Mouse (Mus musculus) embryo, embryonic 10 days (tissue): Measurements from ENCODE around the gene Gm26920.

Source experiments
- DNase-seq: peaks from one replicate; pipeline ENCODE4 v3.0.0-alpha.2; 2015; ENCODE audit warnings: low spot score

The Gm26920 gene

GRCm38 (mm10) chr7:30053591-30053990 lies 36.6 kb downstream of the Gm26920 start:
- peak; percentile 47 for DNase-seq

GRCm38 (mm10) chr7:30050882-30051548 lies 39.2 kb downstream of the Gm26920 start, which contains the start of gene Zfp14:
Gene Zfp14 (minus strand): TSS chr7:30051380.
- peak; percentile 96 for DNase-seq

- DNase-seq: no peak
Observed at GRCm38 (mm10) chr7:30048126-30048525, 42.1 kb downstream of the Gm26920 start.

DNA sequence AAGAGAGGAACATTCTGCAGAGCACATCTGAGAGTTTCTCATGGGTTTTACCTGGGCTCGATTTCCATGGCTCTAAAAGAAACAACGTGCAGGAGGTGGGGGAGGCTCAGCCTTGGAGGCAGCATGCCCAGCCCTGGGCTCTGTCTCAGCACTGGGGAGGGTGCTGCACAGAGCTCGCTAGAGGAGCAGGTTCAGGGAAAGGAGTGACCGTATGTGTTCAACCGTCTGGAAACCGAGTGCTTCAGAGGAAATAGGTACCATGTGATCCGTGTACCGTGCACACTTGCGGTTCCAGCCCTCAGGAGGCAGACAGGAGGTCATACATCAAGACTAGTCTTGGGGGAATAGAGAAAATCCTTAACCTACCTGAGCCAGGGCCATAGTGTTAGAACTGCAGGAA lies 45.9 kb downstream of the Gm26920 start:
- DNase-seq: no peak

DNA sequence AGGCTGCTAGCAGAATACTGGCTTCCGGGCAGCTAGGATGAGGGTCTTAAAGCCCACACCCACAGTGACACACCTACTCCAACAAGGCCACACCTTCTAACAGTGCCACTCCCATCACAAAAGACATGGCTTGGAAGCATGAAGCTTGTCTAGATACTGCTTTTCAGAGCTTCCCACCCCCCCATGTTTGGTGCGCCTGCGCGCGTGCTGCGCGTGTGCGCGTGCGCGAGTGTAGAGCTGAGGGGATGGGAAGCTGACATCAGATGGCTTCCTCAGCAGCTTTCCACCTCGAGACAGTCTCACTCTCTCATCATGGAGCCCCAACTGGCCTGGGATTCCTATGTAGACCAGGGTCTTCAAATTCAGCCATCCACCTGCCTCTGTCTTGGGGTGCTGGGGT lies 55.9 kb downstream of the Gm26920 start:
- no peak for DNase-seq

- no peak for DNase-seq
Observed at GRCm38 (mm10) chr7:30031379-30031778, 58.8 kb downstream of the Gm26920 start.

DNA sequence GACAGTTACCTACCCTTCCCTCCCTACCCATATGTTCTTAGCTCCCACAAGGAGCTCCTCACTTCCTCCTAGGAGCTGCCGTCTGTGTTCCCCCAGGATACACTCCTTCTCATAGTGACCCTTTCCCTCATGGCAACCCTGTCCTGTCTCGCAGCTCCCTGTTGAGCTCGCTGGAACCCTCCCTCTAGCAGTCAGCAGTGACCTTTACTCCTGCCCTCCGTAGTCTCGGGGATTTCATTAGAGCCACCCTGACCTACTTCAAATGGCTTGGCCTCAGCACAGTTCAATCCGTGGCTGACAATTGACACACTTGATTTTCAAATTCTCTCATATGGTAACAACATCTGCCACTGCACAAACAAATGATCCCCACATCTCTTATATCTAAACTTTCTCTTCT lies 59.5 kb downstream of the Gm26920 start:
- no peak for DNase-seq

DNA sequence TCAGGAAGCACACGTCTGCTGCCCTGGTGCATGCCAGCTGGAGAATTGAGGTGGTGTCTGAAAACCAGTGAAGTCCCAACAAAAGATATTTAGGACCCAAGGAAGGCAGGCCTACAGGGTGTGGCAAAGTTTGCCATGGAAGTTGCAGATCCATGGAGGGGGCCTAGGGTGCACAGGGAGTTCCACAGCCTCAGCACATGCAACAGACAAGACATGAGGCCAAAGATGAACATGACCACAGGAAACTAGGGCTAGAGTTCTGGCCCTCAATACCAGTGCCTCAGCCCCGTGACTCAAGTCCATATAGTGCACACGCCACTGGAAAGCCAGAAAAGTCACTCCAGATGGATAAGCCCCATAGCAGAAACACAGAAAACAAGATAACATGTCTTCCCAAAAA lies 61.6 kb downstream of the Gm26920 start:
- no peak for DNase-seq

GRCm38 (mm10) chr7:30027331-30027730 lies 62.9 kb downstream of the Gm26920 start:
- DNase-seq: no peak

GRCm38 (mm10) chr7:30025358-30025757 lies 64.9 kb downstream of the Gm26920 start:
- DNase-seq: no peak

DNA sequence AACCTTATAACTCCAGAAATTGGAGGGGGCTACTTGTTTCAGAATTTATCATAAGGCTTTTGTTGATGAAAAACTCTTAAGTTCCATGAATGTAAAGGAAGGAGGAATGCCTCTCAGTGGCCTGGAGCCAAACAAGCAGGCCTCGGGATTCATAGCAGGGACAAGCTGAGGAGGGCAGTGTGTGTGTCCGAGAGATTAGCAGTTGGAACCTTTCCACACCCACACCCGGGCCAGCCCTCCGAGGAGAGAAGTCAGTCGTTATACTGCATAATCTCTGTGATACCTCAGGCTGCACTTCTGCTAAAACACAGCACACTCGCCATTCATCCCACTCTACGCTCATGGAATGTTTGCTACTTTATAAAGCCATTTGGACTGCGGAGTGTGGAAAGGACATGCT lies 66.4 kb downstream of the Gm26920 start:
- DNase-seq: no peak

DNA sequence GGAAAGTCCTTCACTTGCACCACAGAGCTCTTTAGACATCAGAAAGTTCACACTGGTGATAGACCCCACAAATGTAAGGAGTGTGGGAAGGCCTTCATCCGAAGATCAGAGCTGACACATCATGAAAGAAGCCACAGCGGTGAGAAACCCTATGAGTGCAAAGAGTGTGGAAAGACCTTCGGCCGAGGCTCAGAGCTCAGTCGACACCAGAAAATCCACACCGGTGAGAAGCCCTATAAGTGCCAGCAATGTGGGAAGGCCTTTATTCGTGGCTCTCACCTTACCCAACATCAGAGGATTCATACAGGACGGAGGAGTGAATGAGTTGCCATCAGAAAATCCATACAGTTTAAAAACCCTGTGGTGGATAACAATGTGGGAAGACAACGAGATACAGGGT lies 66.9 kb downstream of the Gm26920 start:
- DNase-seq: no peak

- DNase-seq: no peak
Observed at GRCm38 (mm10) chr7:30019543-30019942, 70.7 kb downstream of the Gm26920 start.

DNA sequence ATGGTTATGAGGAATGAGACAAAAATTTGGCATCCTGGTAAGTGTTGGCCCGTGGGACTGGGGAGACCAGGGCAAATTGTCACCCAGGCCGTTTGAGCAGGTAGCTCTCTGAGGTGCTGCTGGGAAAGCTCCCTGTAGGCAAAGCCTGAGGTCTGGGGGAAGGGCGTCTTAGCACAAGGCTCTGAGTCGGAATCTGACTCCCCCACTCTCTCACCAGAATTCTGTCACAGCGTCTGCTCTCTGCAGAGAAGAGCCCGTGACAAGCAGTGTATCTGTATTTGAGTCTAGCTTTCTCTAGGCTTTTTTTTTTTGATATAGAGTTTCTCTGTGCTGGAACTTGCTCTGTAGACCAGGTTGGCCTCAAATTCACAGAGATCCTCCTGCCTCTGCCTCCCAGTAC lies 73.0 kb downstream of the Gm26920 start:
- DNase-seq: no peak

- peak; percentile 71 for DNase-seq
Observed at GRCm38 (mm10) chr7:30012956-30013363, 77.2 kb downstream of the Gm26920 start.

- no peak for DNase-seq
Observed at GRCm38 (mm10) chr7:30010551-30011195, 79.5 kb downstream of the Gm26920 start.

- no peak for DNase-seq
Observed at GRCm38 (mm10) chr7:30009321-30010085, 80.7 kb downstream of the Gm26920 start.

DNA sequence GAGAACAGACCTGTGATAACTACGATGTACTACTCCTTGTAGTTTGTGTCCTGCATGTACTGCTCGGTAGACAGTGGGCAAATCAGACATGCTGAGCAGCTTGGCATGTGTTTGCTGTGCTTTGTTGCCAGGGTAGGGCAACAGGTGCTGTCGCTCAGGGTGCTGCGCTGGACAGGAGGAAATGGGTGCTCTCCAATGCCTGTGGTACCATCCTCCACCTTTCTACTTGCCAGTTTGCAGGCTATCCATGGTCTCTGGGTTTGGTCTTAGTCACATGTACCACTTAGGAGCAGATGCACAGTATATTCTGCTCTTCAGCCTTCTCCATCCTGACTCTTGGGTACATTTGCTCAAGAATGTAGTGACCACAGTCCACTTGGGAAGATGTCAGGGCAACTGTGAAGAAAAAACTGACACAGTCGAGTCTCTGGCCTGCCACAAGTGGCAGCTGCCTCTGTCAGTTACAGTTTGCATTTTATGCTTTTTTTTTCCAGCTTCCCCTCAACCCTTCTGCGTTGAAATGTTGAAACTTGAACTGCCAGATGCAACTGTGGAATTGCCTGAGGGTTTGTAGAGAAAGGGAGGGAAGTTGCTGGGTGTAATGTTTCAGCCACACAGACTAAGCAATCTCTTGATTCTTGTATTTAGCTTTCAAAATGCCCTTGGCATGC lies 82.1 kb downstream of the Gm26920 start:
- DNase-seq: no peak

GRCm38 (mm10) chr7:30007601-30008000 lies 82.6 kb downstream of the Gm26920 start:
- DNase-seq: no peak
